Mouse (Mus musculus) lung, postnatal 25 days (tissue): ENCODE results near the gene Cd3e.
"Not testable (repeated sequence)": the region's sequence is repeated elsewhere in the genome, so short reads cannot be mapped to it uniquely, and the experiment has no call there.

ENCODE experiments used
- DNase-seq: peaks from one replicate; pipeline ENCODE4 v3.0.0; 2022; ENCODE audit warnings: low spot score

Gene Cd3e

GRCm38 (mm10) chr9:44977813-44978212 lies 31.6 kb downstream of the Cd3e start:
- no peak for DNase-seq

- no peak for DNase-seq
Measured at GRCm38 (mm10) chr9:44969450-44969849, 40.0 kb downstream of the Cd3e start.

GRCm38 (mm10) chr9:44967763-44968162 lies 41.7 kb downstream of the Cd3e start:
- DNase-seq, result not testable (repeated sequence)

GRCm38 (mm10) chr9:44966815-44967242 lies 42.6 kb downstream of the Cd3e start:
- DNase-seq, result peak; percentile 87

- DNase-seq, result no peak
Measured at GRCm38 (mm10) chr9:44965833-44966466, 43.5 kb downstream of the Cd3e start.

- peak; percentile 99 for DNase-seq
Measured at GRCm38 (mm10) chr9:44965126-44965832, 44.1 kb downstream of the Cd3e start, which contains the start of gene Ube4a. Gene Ube4a, minus strand, starts transcription at chr9:44965600.

GRCm38 (mm10) chr9:44954432-44954831 lies 55.0 kb downstream of the Cd3e start:
- peak; percentile 21 for DNase-seq
